Mouse (Mus musculus) myocyte (in vitro differentiated cells): ENCODE measurements around the gene Tmem97.

Source experiments
- CEBPB ChIP-seq: IDR thresholded peaks from 2 replicates; pipeline ENCODE4 v1.6.1; 2011; ENCODE audit warnings: mild to moderate bottlenecking, moderate library complexity; ENCODE audit not compliant: poor library complexity, insufficient read depth, severe bottlenecking
- E2F4 ChIP-seq: IDR thresholded peaks from one replicate; pipeline ENCODE4 v1.6.1; 2011; ENCODE audit warnings: mild to moderate bottlenecking, control low read depth, moderate library complexity; ENCODE audit not compliant: insufficient read depth
- MAX ChIP-seq: IDR thresholded peaks from one replicate; pipeline ENCODE4 v1.6.1; 2011; ENCODE audit warnings: low read depth, mild to moderate bottlenecking, control low read depth
- POLR2A ChIP-seq: IDR thresholded peaks from one replicate; pipeline ENCODE4 v1.6.1; 2011; ENCODE audit warnings: low read depth, mild to moderate bottlenecking, control low read depth, moderate library complexity; ENCODE audit not compliant: insufficient read length
- REST ChIP-seq: IDR thresholded peaks from one replicate; pipeline ENCODE4 v1.6.1; 2011; ENCODE audit warnings: mild to moderate bottlenecking, control low read depth, moderate library complexity; ENCODE audit not compliant: insufficient read depth, insufficient read length
- TCF12 ChIP-seq: IDR thresholded peaks from one replicate; pipeline ENCODE4 v1.6.1; 2011; ENCODE audit warnings: mild to moderate bottlenecking, control low read depth; ENCODE audit not compliant: poor library complexity, insufficient read depth, severe bottlenecking
- USF1 ChIP-seq: IDR thresholded peaks from one replicate; pipeline ENCODE4 v1.6.1; 2011; ENCODE audit warnings: low read depth, mild to moderate bottlenecking, control low read depth, moderate library complexity

DNA sequence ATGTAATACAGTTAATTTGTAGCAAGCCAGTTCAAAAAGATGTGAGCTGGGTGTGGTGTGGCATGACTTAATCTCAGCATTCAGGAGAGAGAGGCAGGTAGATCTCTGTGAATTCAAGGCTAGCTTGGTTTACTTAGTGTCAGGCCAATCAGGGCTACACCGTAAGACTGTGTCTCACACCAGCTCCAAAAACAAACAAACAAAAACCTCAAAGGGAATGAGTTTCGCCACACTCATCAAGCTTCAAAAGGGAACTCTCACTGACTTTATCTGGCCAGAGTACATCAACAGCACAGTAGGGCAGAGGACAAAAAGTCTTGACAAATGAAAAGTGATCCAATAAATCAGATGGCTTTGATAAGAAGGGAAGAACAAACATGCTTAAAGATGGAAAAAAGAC lies 24.4 kb upstream of the Tmem97 start:
- TF ChIP-seq POLR2A = no peak
- TF ChIP-seq E2F4 = no peak
- no peak for TF ChIP-seq MAX
- TF ChIP-seq CEBPB = no peak
- no peak for TF ChIP-seq USF1
- TF ChIP-seq TCF12 = no peak
- no peak for TF ChIP-seq REST
